Mouse (Mus musculus): ENCODE measurements around the gene Ankrd23. TPM values are rescaled to one million over a fixed set of nuclear protein-coding genes. Genes with fewer than 3 reads are reported as not detected.

Gene Ankrd23
- polyA plus RNA-seq, 1 experiment from 2014 or later, result 10.5 TPM

DNA sequence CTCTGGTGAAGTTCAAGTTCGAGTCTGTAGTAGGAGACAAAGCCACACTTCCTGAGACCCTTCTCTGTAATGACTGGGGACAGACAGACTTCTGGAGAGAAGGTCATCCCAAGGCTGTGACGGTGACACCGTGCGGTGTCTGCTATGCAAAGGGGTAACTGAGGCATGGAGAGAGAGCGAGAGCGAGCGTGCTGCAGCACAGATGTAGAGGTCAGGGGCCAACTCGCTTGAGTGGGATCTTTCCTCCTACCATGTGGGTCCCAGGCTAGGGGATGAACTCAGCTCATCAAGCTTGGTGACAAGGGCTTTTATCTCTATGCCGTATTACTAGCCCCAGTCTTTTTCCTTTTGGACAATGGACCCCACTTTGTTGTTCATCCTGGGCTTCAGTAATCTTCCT lies 49.6 kb downstream of the Ankrd23 start:
- Histone ChIP-seq H3K27me3 (ENCODE audit: control insufficient read depth, insufficient read depth, low read length) (no peaks in the 10 kb centered on the region), H3K4me2 (ENCODE audit: low read length) (no peak overlapping the region), H3K4me1 (ENCODE audit: control insufficient read depth, insufficient read depth, low read length) (no peaks in the 10 kb centered on the region), H3K4me3 (replicated peaks; ENCODE audit: low read depth, low read length) (no peak overlapping the region), H3K27ac (replicated peaks; ENCODE audit: low read depth, low read length) (no peak overlapping the region), H3K36me3 (ENCODE audit: control insufficient read depth, insufficient read depth, low read length) (no peaks in the 10 kb centered on the region), H3K9ac (replicated peaks; ENCODE audit: low read length) (no peak overlapping the region), H3K9me3 (ENCODE audit: control insufficient read depth, low read length) (no peaks in the 10 kb centered on the region)
- no peak for ATAC-seq (ENCODE audit: low FRiP score, low TSS enrichment)
- DNase-seq, result no peak
- 35% methylated on average over 9 of the region's 9 CpGs for WGBS

DNA sequence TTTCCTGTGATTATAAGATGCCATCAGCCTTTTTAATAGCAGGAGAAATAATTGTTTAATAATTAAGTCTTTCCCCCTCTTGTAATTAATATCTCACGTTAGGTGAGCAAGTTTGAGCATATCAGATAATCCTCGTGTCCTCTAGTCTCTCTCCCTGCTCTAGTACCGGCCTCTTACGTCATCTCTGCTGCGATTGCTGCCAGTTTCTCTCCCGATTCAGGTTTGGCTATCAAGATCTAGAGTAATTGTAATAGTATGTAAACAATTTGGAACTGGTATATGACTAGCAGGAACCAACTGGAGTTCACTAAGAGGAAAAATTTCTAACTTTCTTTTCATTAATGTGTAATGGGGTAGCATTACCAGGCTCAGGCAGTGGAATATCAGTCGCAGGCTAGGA lies 51.6 kb downstream of the Ankrd23 start:
- Histone ChIP-seq H3K36me3 (ENCODE audit: control insufficient read depth, insufficient read depth, low read length) (no peaks in the 10 kb centered on the region), H3K9me3 (ENCODE audit: control insufficient read depth, low read length) (no peaks in the 10 kb centered on the region), H3K4me3 (replicated peaks; ENCODE audit: low read depth, low read length) (no peak overlapping the region), H3K9ac (replicated peaks; ENCODE audit: low read length) (no peak overlapping the region), H3K4me2 (ENCODE audit: low read length) (no peak overlapping the region), H3K4me1 (ENCODE audit: control insufficient read depth, insufficient read depth, low read length) (no peaks in the 10 kb centered on the region), H3K27me3 (ENCODE audit: control insufficient read depth, insufficient read depth, low read length) (no peaks in the 10 kb centered on the region), H3K27ac (replicated peaks; ENCODE audit: low read depth, low read length) (no peak overlapping the region)
- 82% methylated on average over 7 of the region's 7 CpGs for WGBS
- no peak for DNase-seq
- no peak for ATAC-seq (ENCODE audit: low FRiP score, low TSS enrichment)

DNA sequence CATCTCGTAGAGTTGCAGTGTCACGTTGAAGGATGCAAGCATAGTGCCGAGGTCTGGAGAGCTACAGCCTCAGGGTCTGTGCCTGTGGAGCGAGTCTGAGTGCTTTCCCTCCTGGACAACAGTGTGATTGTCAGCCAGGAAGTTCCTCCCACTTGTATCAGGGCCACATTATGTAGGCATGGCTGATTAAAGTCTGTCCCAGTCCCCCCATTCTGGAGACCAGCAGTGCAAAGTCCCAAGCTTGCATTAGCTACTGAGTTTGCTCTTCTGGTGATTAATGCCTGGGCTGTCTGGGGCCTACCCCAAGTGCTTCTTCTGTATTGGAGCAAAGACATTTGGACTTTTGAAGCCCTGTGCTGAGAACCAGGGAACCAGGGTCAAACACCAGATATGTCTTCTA lies 52.9 kb downstream of the Ankrd23 start:
- no peak for DNase-seq
- no peak overlapping the region for H3K27ac ChIP-seq (replicated peaks; ENCODE audit: low read depth, low read length)
- H3K9me3 ChIP-seq (ENCODE audit: control insufficient read depth, low read length), result no peaks in the 10 kb centered on the region
- no peak overlapping the region for H3K4me3 ChIP-seq (replicated peaks; ENCODE audit: low read depth, low read length)
- no peak overlapping the region for H3K9ac ChIP-seq (replicated peaks; ENCODE audit: low read length)
- no peaks in the 10 kb centered on the region for H3K4me1 ChIP-seq (ENCODE audit: control insufficient read depth, insufficient read depth, low read length)
- WGBS, result 75% methylated on average over 4 of the region's 4 CpGs
- no peak overlapping the region for H3K4me2 ChIP-seq (ENCODE audit: low read length)
- no peak for ATAC-seq (ENCODE audit: low FRiP score, low TSS enrichment)
- no peaks in the 10 kb centered on the region for H3K27me3 ChIP-seq (ENCODE audit: control insufficient read depth, insufficient read depth, low read length)
- H3K36me3 ChIP-seq (ENCODE audit: control insufficient read depth, insufficient read depth, low read length), result no peaks in the 10 kb centered on the region

Small RNA genes within 50 kb of the gene (microRNA-seq; reads per million reads assigned to microRNA genes)
- not detected for gene Gm47280

Other genes with a start within 250 kb of the Ankrd23 start
- 2.0 and 2.5 TPM in 2 replicates for gene Arid5a, start 229.2 kb downstream of the Ankrd23 start, polyA plus RNA-seq (2014; fragmentation: Nextera tagmentation; extraction: Ambion mirVana)
- gene Kansl3, start 167.7 kb downstream of the Ankrd23 start, polyA plus RNA-seq (2014; fragmentation: Nextera tagmentation; extraction: Ambion mirVana), result 30.3 and 39.7 TPM in 2 replicates
- 2.0 and 2.1 TPM in 2 replicates for gene Fer1l5, start 164.6 kb downstream of the Ankrd23 start, polyA plus RNA-seq (2014; fragmentation: Nextera tagmentation; extraction: Ambion mirVana)
- 41.2 and 42.7 TPM in 2 replicates for gene Lman2l, start 91.6 kb downstream of the Ankrd23 start, polyA plus RNA-seq (2014; fragmentation: Nextera tagmentation; extraction: Ambion mirVana)
- gene Cnnm4, start 65.3 kb downstream of the Ankrd23 start, polyA plus RNA-seq (2014; fragmentation: Nextera tagmentation; extraction: Ambion mirVana), result 9.5 and 11.9 TPM in 2 replicates
- 6.5 and 7.6 TPM in 2 replicates for gene Cnnm3, start 25.0 kb downstream of the Ankrd23 start, polyA plus RNA-seq (2014; fragmentation: Nextera tagmentation; extraction: Ambion mirVana)
- gene Gm42417, start 2.5 kb upstream of the Ankrd23 start, polyA plus RNA-seq (2014; fragmentation: Nextera tagmentation; extraction: Ambion mirVana), result not detected in 2 replicates
- 22.3 and 28.5 TPM in 2 replicates for gene Ankrd39, start 10.6 kb upstream of the Ankrd23 start, polyA plus RNA-seq (2014; fragmentation: Nextera tagmentation; extraction: Ambion mirVana)
- 4.7 and 8.7 TPM in 2 replicates for gene Sema4c, start 21.5 kb upstream of the Ankrd23 start, polyA plus RNA-seq (2014; fragmentation: Nextera tagmentation; extraction: Ambion mirVana)
- gene Fam178b, start 146.3 kb upstream of the Ankrd23 start, polyA plus RNA-seq (2014; fragmentation: Nextera tagmentation; extraction: Ambion mirVana), result 0.29 TPM in 1 of 2 replicates, not detected in the other
- 606 and 777 TPM in 2 replicates for gene Cox5b, start 154.6 kb upstream of the Ankrd23 start, polyA plus RNA-seq (2014; fragmentation: Nextera tagmentation; extraction: Ambion mirVana)
- 0.51 and 0.80 TPM in 2 replicates for gene 4933424G06Rik, start 173.3 kb upstream of the Ankrd23 start, polyA plus RNA-seq (2014; fragmentation: Nextera tagmentation; extraction: Ambion mirVana)
- 77.9 and 81.9 TPM in 2 replicates for gene Actr1b, start 177.5 kb upstream of the Ankrd23 start, polyA plus RNA-seq (2014; fragmentation: Nextera tagmentation; extraction: Ambion mirVana)
- 1.7 and 2.0 TPM in 2 replicates for gene Zap70, start 224.9 kb upstream of the Ankrd23 start, polyA plus RNA-seq (2014; fragmentation: Nextera tagmentation; extraction: Ambion mirVana)

Data from midbrain, embryonic 14.5 days (tissue).